Mouse (Mus musculus): ENCODE data around the gene Chrm3. TPM values are rescaled to one million over a fixed set of nuclear protein-coding genes. Genes with fewer than 3 reads are reported as not detected.

The Chrm3 gene
- total RNA-seq, 2 experiments from 2014 or later, result 37.3 to 37.5 TPM

GRCm38 (mm10) chr13:9932714-9933113 is 427.9 kb downstream of the Chrm3 start:
- intact Hi-C loops (cut with DNase I), result no loop called here
- DNase-seq (ENCODE audit: extremely low spot score in 1 of 2, low spot score in 2 of 2), result no peak

DNA sequence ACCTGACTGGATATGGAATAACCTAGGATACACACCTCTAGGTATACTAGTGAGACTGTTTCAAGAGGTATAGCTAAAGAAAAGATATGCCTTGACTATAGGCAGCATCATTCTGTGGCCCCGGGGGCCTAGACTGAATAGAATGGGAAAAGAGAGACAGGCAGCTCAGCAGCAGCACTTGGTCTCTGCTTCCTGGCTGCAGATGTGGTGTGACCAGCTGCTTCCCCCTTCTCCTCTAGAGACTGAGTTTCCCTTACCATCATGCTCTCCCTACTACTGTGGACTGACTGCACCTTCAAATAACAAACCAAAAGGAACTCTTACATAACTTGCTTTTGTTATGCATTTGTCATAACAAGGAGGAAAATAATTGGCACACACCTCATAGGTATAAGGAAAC is 430.0 kb downstream of the Chrm3 start:
- no peak for DNase-seq (ENCODE audit: extremely low spot score in 1 of 2, low spot score in 2 of 2)
- intact Hi-C loops (cut with DNase I), result no loop called here

DNA sequence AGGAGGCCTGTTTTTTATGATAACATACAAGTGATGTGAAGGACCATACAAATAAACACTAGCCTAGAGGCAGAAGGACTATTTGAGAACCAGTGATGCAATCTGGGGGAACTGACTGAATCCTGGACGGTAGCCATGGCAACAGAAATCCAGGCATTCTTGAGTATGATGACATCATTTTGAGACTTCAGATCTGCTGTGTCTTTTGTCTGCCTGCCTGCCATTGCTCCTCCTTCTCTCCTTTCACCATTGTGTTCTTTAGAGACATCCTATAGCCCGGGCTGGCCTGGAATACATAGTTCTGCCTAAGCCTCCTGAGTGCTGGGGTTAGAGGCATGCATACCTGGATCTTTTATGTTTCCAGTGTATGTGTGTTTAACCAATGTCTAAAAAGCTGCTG is 430.7 kb downstream of the Chrm3 start:
- intact Hi-C loops (cut with DNase I), result no loop called here
- peak; percentile 40 to 50 for DNase-seq (ENCODE audit: extremely low spot score in 1 of 2, low spot score in 2 of 2)

DNA sequence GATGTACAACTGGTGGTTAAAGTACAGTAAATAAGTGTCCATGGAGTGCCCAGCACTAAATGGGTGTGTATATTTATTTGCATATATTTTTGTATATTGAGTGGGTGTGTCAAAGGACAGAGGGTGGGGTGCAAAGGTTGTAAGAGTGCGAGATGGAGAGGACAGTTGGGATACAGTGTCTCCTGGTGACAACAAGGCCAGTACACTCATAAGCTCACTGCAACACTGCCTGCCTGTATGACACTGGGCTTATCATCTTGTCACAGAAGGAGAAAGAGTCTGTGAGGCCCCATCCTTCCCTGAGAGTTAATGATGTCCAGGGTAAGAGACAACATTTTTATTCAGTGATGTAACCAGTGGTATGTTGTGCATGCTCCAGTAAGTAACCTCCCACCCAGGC is 439.5 kb downstream of the Chrm3 start:
- no peak for DNase-seq (ENCODE audit: extremely low spot score in 1 of 2, low spot score in 2 of 2)
- intact Hi-C loops (cut with DNase I), result no loop called here

DNA sequence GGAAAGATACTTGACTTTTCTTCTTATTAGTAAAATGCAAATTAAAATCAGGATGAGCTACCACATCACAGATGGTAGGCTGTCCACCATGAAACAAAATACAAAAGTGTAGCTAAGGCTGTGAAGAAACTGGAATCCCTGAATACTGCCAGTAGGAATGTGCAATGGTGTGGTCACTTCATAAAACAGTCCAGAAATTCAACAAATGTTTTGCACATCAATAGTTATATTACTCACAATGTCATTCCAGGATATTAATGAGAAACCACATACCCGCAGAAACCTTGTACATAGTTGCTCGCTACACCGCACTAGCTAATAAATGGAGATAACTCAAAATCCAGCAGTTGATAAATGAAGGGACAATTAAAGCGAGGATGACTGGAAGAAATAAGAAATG is 447.9 kb downstream of the Chrm3 start:
- no peak for DNase-seq (ENCODE audit: extremely low spot score in 1 of 2, low spot score in 2 of 2)
- intact Hi-C loops (cut with DNase I), result no loop called here

GRCm38 (mm10) chr13:9908707-9909106 is 451.9 kb downstream of the Chrm3 start:
- DNase-seq (ENCODE audit: extremely low spot score in 1 of 2, low spot score in 2 of 2), result no peak
- intact Hi-C loops (cut with DNase I), result no loop called here

DNA sequence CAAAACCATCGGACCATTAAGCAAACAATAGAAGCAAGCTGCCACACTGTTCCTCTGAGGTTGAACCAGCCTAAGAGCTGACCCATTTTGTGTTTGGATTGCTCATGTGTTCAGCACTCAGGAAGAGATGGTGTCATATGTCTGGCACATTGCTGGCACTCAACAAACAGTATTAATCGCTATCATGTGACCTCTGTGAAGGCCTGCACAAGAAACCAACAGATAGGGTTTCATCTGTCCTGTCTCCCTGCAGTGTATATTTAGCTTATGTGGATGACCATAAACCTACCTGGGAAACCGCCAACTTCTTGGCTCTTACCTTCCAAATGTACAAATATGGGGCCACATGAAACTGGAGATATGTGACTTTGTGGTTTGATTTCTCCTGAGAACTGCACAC is 453.4 kb downstream of the Chrm3 start:
- intact Hi-C loops (cut with DNase I), result no loop called here
- DNase-seq (ENCODE audit: extremely low spot score in 1 of 2, low spot score in 2 of 2), result no peak

DNA sequence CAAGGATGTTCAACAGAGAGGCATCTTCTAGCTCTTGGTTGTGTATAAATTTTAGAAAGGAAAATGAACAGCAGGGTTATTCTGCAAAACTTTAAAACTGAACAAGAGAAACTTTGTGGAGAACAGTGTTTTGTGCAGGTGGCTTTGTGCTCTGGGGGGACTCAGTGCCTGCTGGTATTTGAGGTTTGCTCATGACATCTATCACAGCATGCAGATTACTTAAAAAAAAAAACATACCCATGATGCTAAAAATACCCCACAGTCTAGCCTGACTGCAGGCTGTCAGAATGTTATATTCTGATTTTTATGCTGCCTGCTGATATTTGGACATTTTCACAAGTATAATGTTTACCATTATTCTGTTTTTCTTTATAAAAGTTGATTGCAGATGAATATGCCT is 456.2 kb downstream of the Chrm3 start:
- intact Hi-C loops (cut with DNase I), result no loop called here
- no peak for DNase-seq (ENCODE audit: extremely low spot score in 1 of 2, low spot score in 2 of 2)

- intact Hi-C loops (cut with DNase I), result no loop called here
- no peak for DNase-seq (ENCODE audit: extremely low spot score in 1 of 2, low spot score in 2 of 2)
Measured at GRCm38 (mm10) chr13:9900653-9901385, 459.8 kb downstream of the Chrm3 start.

DNA sequence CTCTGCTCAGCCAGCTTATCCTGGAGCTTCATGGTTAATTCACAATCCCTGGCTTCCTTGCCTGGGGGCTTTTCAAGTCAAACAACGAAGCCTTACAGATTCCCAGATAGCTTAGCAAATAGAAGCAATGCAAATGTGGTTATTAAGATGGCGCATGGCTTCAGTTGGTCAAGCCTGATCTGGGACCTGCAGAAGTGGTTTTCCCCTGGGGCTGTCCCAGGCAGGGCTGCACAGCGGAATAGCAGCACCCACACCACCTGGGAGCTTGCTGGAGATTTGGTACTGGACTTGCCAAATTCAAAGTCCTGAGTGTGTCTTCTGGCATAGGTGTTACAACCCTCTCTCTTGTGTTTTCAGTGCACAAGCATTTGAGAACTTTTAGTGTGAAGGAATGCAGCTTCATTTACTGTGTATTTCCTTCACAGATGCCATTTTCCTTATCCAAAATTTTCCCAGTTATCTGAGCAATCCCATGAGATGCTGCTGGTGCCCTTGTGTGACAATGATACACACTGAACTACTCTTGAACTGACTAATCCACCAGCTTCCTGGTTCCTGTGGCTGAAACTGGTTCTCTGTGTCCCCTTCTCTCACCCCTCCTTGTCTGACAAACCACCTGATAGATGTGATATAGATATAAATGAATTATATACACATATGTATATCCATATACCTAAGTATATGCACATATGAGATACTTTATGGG is 461.8 kb downstream of the Chrm3 start:
- intact Hi-C loops (cut with DNase I), result loop anchor here (10.0 kb wide), 1 partner anchor 166 kb away; no protein-coding TSS in a partner anchor
- no peak for DNase-seq (ENCODE audit: extremely low spot score in 1 of 2, low spot score in 2 of 2)

GRCm38 (mm10) chr13:9897231-9897630 is 463.4 kb downstream of the Chrm3 start:
- intact Hi-C loops (cut with DNase I), result loop anchor here (10.0 kb wide), 1 partner anchor 168 kb away; no protein-coding TSS in a partner anchor
- DNase-seq (ENCODE audit: extremely low spot score in 1 of 2, low spot score in 2 of 2), result no peak

DNA sequence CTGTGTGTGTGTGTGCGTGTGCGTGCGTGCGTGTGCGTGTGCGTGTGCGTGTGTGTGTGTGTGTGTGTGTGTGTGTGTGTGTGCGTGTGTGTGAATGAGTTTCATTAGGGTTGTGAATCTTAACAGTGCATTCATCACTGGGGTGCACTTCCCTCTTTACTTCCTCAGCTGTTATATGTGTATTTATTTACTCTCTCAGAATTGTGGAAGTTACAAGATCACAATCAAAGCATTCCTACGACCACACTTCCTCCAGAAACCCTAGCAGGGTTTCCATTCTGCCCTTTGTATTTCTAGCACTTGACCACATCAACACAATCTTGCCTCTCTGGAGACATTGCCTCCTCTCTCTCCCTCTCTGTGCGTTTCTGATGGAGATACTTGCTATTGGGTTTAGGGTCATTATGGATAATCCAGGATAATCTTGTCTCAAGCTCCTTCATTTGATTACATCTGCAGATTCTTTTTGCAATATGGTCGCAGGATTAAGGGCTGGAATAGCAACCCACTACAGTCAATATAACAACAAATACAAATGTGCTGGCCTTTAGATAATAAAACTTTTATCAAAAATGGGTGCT is 465.5 kb downstream of the Chrm3 start:
- DNase-seq (ENCODE audit: extremely low spot score in 1 of 2, low spot score in 2 of 2), result no peak
- intact Hi-C loops (cut with DNase I), result loop anchor here (10.0 kb wide), 1 partner anchor 170 kb away; no protein-coding TSS in a partner anchor

DNA sequence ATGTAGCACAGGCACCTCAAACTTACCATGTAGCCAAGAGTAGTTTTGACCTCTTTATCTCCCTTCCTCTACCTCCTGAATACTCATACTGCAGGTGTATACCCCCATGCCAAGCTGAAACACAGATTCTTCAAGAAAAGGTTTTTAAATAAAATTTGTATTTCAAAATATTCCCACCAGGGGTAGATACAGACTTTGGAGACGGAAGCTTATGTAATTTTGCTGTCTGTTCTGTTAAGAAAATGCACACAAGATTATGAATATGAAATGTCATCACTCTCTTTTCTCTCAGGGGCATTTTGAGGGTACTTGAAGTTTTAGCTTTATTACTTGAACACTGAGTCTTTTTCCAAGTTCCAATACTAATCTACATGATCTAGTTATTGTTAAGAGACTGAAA is 469.6 kb downstream of the Chrm3 start:
- DNase-seq (ENCODE audit: extremely low spot score in 1 of 2, low spot score in 2 of 2), result no peak
- intact Hi-C loops (cut with DNase I), result loop anchor here (10.0 kb wide), 1 partner anchor 174 kb away; no protein-coding TSS in a partner anchor

DNA sequence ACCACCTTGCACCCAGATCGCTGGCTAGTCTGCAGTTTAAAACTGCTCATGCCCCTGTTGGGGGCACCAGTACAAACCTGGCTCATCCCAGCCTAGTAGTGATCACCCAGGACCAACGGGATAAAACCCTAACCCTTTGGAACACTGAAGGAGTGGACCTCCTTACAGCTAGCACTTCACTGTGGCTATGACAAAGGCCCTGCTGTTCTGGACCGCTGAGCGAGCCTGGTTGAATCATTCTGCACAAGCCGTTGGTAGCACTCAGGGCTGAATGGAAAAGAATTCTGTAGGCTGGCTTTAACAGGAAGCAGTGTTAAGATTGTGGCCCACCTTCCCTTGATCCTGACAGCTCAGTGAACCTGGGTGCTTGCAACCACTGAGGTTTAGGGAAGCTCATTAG is 470.2 kb downstream of the Chrm3 start:
- DNase-seq (ENCODE audit: extremely low spot score in 1 of 2, low spot score in 2 of 2), result no peak
- intact Hi-C loops (cut with DNase I), result loop anchor here (10.0 kb wide), 1 partner anchor 174 kb away; no protein-coding TSS in a partner anchor

- intact Hi-C loops (cut with DNase I), result loop anchor here (10.0 kb wide), 2 partner anchors 175 to 465 kb away; no protein-coding TSS in a partner anchor
- DNase-seq (ENCODE audit: extremely low spot score in 1 of 2, low spot score in 2 of 2), result no peak
Measured at GRCm38 (mm10) chr13:9889954-9890353, 470.7 kb downstream of the Chrm3 start.

GRCm38 (mm10) chr13:9888284-9888683 is 472.4 kb downstream of the Chrm3 start:
- DNase-seq (ENCODE audit: extremely low spot score in 1 of 2, low spot score in 2 of 2), result no peak
- intact Hi-C loops (cut with DNase I), result loop anchor here (10.0 kb wide), 1 partner anchor 467 kb away; no protein-coding TSS in a partner anchor

DNA sequence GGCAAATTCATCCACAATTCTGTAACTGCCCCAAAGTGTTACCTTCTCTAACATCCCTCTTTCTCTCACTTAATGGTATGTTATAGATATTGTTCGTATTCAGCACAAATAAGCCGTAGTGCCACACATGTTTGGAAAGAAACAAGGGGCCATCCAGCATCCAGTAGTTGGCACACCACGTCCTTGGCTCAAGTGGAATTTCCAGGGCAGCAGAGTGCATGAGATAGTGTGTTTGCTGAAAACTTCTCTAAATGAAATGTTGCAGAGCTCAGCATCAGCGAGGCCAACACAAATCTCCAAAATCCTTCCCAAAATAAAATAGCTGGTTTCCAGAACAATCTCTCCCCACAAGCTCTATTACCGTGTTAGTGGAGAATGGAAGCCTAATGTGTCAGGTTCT is 473.4 kb downstream of the Chrm3 start:
- intact Hi-C loops (cut with DNase I), result loop anchor here (10.0 kb wide), 1 partner anchor 468 kb away; no protein-coding TSS in a partner anchor
- DNase-seq (ENCODE audit: extremely low spot score in 1 of 2, low spot score in 2 of 2), result no peak

DNA sequence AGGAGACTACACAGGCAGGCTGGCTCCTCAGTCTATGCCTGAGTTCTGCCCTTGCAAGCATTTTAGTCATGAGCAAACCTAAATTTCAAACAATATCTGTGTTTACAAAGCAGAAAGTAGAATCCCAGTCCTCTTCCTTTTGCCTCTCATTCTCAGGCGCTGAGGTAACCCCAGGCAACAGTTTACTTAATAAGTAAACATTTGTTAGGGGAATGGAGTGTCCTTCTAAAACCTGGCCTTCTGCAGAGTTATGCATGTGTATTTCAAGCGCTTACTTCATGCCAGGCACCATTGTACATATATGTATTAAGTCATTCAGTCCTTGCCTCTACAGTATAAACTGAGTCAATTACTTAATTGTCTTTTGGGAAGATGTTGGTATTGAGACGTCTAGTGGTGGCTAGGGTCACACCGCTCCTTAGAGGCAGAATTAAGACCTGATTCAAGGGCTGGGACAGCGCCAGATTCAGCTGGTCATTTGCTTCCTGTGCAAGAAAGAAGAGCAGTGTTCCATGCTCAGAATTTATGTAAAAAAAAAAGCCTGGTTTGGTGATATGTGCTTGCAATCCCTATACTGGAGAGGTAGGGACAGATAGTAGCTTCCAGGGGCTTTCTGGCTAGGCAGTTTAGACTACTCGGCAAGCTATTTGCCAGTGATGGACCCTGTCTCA is 474.0 kb downstream of the Chrm3 start:
- intact Hi-C loops (cut with DNase I), result loop anchor here (10.0 kb wide), 1 partner anchor 468 kb away; no protein-coding TSS in a partner anchor
- DNase-seq (ENCODE audit: extremely low spot score in 1 of 2, low spot score in 2 of 2), result no peak

Measured in left cerebral cortex, postnatal 10 days (tissue).